Mouse (Mus musculus) midbrain, embryonic 16.5 days (tissue): Measurements from ENCODE around the gene Nutf2. TPM values are rescaled to one million over a fixed set of nuclear protein-coding genes. Genes with fewer than 3 reads are reported as not detected.

ENCODE experiments used
- ATAC-seq: fragments of 200-750 bp; cut with Nextera tagmentation; 2 replicates; pipeline ENCODE4 v1.8.0; 2017; ENCODE audit warnings: moderate TSS enrichment
- H3K27ac ChIP-seq: fragments of 300-500 bp; sonication (generic); 2 replicates; pipeline ENCODE4 v1.5.1; 2014; ENCODE audit warnings: mild to moderate bottlenecking, low read length, mixed read lengths
- H3K27me3 ChIP-seq: fragments of 300-500 bp; sonication (generic); 2 replicates; pipeline ENCODE4 v1.6.1; 2014; ENCODE audit warnings: low read depth, low read length, mixed read lengths; ENCODE audit not compliant: control insufficient read depth, insufficient read depth
- H3K36me3 ChIP-seq: fragments of 300-500 bp; sonication (generic); 2 replicates; pipeline ENCODE4 v1.6.1; 2014; ENCODE audit warnings: mild to moderate bottlenecking, low read length, moderate library complexity, mixed read lengths; ENCODE audit not compliant: control insufficient read depth, insufficient read depth
- H3K4me1 ChIP-seq: fragments of 300-500 bp; sonication (generic); 2 replicates; pipeline ENCODE4 v1.6.1; 2014; ENCODE audit warnings: mild to moderate bottlenecking, low read length, mixed read lengths; ENCODE audit not compliant: control insufficient read depth, insufficient read depth
- H3K4me2 ChIP-seq: fragments of 300-500 bp; sonication (generic); 2 replicates; pipeline ENCODE4 v1.6.1; 2014; ENCODE audit warnings: mild to moderate bottlenecking, low read length, mixed read lengths
- H3K4me3 ChIP-seq: fragments of 300-500 bp; sonication (generic); 2 replicates; pipeline ENCODE4 v1.5.1; 2014; ENCODE audit warnings: low read depth, mild to moderate bottlenecking, low read length, moderate library complexity, mixed read lengths
- H3K9ac ChIP-seq: fragments of 300-500 bp; sonication (generic); 2 replicates; pipeline ENCODE4 v1.6.1; 2014; ENCODE audit warnings: low read depth, low read length, mixed read lengths
- H3K9me3 ChIP-seq: fragments of 300-500 bp; sonication (generic); replicated peaks from 2 replicates; pipeline ENCODE4 v1.6.1; 2014; ENCODE audit warnings: mild to moderate bottlenecking, low read length, mixed read lengths; ENCODE audit not compliant: control insufficient read depth, poor library complexity, severe bottlenecking
- WGBS: fragments of 180-500 bp; shearing (Covaris S2); extraction: QIAGEN DNeasy Blood & Tissue Kit; methylation state at CpG from one replicate; pipeline ENCODE4 v1.1.7; 2014; 5-methylcytosine and 5-hydroxymethylcytosine counted together
- polyA plus RNA-seq: library from polyadenylated mRNA; unstranded; fragments of >200 nt; fragmentation: Nextera tagmentation; extraction: Ambion mirVana; gene quantifications from 2 replicates; pipeline ENCODE4 v1.2.1, GENCODE M21; 2015

The Nutf2 gene
- polyA plus RNA-seq, 1 experiment from 2014 or later: 153 TPM

- 0% methylated on average over 1 of the region's 1 CpGs for WGBS
- no peaks in the 10 kb centered on the region for H3K36me3 ChIP-seq
- H3K4me3 ChIP-seq: peak overlapping the region; percentile 91
- H3K27ac ChIP-seq: no peak overlapping the region
- peak overlapping the region; percentile 93 for H3K4me2 ChIP-seq
- H3K9me3 ChIP-seq: no peaks in the 10 kb centered on the region
- peaks cover 48% of the 10 kb centered on the region for H3K4me1 ChIP-seq
- H3K27me3 ChIP-seq: no peaks in the 10 kb centered on the region
- no peak for ATAC-seq
- peak overlapping the region; percentile 93 for H3K9ac ChIP-seq
Observed at GRCm38 (mm10) chr8:105861951-105862350, 1.6 kb downstream of the Nutf2 start.

GRCm38 (mm10) chr8:105866364-105867029, 6.1 kb downstream of the Nutf2 start:
- H3K9me3 ChIP-seq: no peaks in the 10 kb centered on the region
- no peak overlapping the region for H3K27ac ChIP-seq
- H3K4me2 ChIP-seq: no peak overlapping the region
- no peak overlapping the region for H3K4me3 ChIP-seq
- peaks cover 13% of the 10 kb centered on the region for H3K36me3 ChIP-seq
- ATAC-seq: no peak
- 84% methylated on average over 6 of the region's 6 CpGs for WGBS
- H3K9ac ChIP-seq: no peak overlapping the region
- no peaks in the 10 kb centered on the region for H3K27me3 ChIP-seq
- H3K4me1 ChIP-seq: peaks cover 25% of the 10 kb centered on the region

- Histone ChIP-seq H3K4me1 (no peaks in the 10 kb centered on the region), H3K4me2 (no peak overlapping the region), H3K36me3 (peaks cover 13% of the 10 kb centered on the region), H3K27ac (no peak overlapping the region), H3K4me3 (no peak overlapping the region), H3K27me3 (no peaks in the 10 kb centered on the region), H3K9me3 (no peaks in the 10 kb centered on the region), H3K9ac (no peak overlapping the region)
- no peak for ATAC-seq
- WGBS: 94% methylated on average over 6 of the region's 6 CpGs
Observed at GRCm38 (mm10) chr8:105874301-105874700, 13.9 kb downstream of the Nutf2 start.

- under 1% methylated on average over 45 of the region's 45 CpGs for whole genome bisulfite sequencing
Observed at GRCm38 (mm10) chr8:105880754-105881520, 20.6 kb downstream of the Nutf2 start, which contains the start of gene Edc4. Gene Edc4, plus strand, starts transcription at chr8:105880881.

GRCm38 (mm10) chr8:105889756-105890465, 29.5 kb downstream of the Nutf2 start:
- Histone ChIP-seq H3K27me3 (no peaks in the 10 kb centered on the region), H3K27ac (no peak overlapping the region), H3K36me3 (peaks cover 60% of the 10 kb centered on the region), H3K4me2 (no peak overlapping the region), H3K9ac (no peak overlapping the region), H3K4me3 (no peak overlapping the region), H3K9me3 (no peaks in the 10 kb centered on the region), H3K4me1 (peaks cover 5% of the 10 kb centered on the region; the same call in 1 of the 2 replicates)
- WGBS: 95% methylated on average over 12 of the region's 12 CpGs
- ATAC-seq: no peak

More at GRCm38 (mm10) chr8:105880754-105881520, 20.6 kb downstream of the Nutf2 start, which contains the start of gene Edc4:
- Histone ChIP-seq H3K4me2 (peak within 1 kb of the TSS; percentile 75), H3K36me3 (peaks cover 27% of the 10 kb centered on the region), H3K9ac (peak within 1 kb of the TSS; percentile 86), H3K9me3 (no peaks in the 10 kb centered on the region), H3K4me3 (peak within 1 kb of the TSS; percentile 76), H3K27me3 (no peaks in the 10 kb centered on the region), H3K27ac (peak within 1 kb of the TSS; percentile 53), H3K4me1 (peaks cover 29% of the 10 kb centered on the region)
- ATAC-seq: peak; percentile 84

- no peak overlapping the region for H3K9ac ChIP-seq
- no peak overlapping the region for H3K27ac ChIP-seq
- no peak for ATAC-seq
- peaks cover 53% of the 10 kb centered on the region for H3K36me3 ChIP-seq
- peaks cover 5% of the 10 kb centered on the region; the same call in 1 of the 2 replicates for H3K4me1 ChIP-seq
- no peaks in the 10 kb centered on the region for H3K27me3 ChIP-seq
- H3K4me2 ChIP-seq: no peak overlapping the region
- 93% methylated on average over 6 of the region's 6 CpGs for WGBS
- no peak overlapping the region for H3K4me3 ChIP-seq
- no peaks in the 10 kb centered on the region for H3K9me3 ChIP-seq
Observed at GRCm38 (mm10) chr8:105890870-105891269, 30.5 kb downstream of the Nutf2 start.

- Histone ChIP-seq H3K4me1 (peaks cover 5% of the 10 kb centered on the region; the same call in 1 of the 2 replicates), H3K9ac (no peak overlapping the region), H3K27ac (no peak overlapping the region), H3K4me3 (no peak overlapping the region), H3K4me2 (no peak overlapping the region), H3K36me3 (peaks cover 39% of the 10 kb centered on the region), H3K9me3 (no peaks in the 10 kb centered on the region), H3K27me3 (no peaks in the 10 kb centered on the region)
- no peak for ATAC-seq
- 87% methylated on average over 6 of the region's 6 CpGs for WGBS
Observed at GRCm38 (mm10) chr8:105892432-105892831, 32.1 kb downstream of the Nutf2 start.

- Histone ChIP-seq H3K27ac (0 out of 2 replicates have a peak within 1 kb of the TSS, but pooled peaks have one; percentile 8), H3K36me3 (peaks cover 35% of the 10 kb centered on the region), H3K9ac (0 out of 2 replicates have a peak within 1 kb of the TSS, but pooled peaks have one; percentile 20), H3K9me3 (no peaks in the 10 kb centered on the region), H3K4me1 (peaks cover 5% of the 10 kb centered on the region; the same call in 1 of the 2 replicates), H3K4me2 (peak within 1 kb of the TSS; percentile 23; the same call in 1 of the 2 replicates), H3K4me3 (no peak within 1 kb of the TSS), H3K27me3 (no peaks in the 10 kb centered on the region)
- 5% methylated on average over 11 of the region's 11 CpGs for WGBS
- ATAC-seq: peak; percentile 74
Observed at GRCm38 (mm10) chr8:105893339-105893738, 33.0 kb downstream of the Nutf2 start, which contains the start of gene Nrn1l. Gene Nrn1l, plus strand, starts transcription at chr8:105893567.
